Mouse (Mus musculus) hindbrain, embryonic 16.5 days (tissue): Measurements from ENCODE around the gene Abhd4. TPM values are rescaled to one million over a fixed set of nuclear protein-coding genes. Genes with fewer than 3 reads are reported as not detected.
A peak's percentile ranks its signal among the peaks of the same experiment; 100 is the strongest.

Source experiments
- ATAC-seq: fragments of 200-750 bp; cut with Nextera tagmentation; 2 replicates; pipeline ENCODE4 v1.8.0; 2017; ENCODE audit warnings: moderate TSS enrichment, moderate library complexity
- H3K27ac ChIP-seq: fragments of 300-500 bp; sonication (generic); 2 replicates; pipeline ENCODE4 v1.5.1; 2014; ENCODE audit warnings: low read depth, mild to moderate bottlenecking, control low read depth, low read length, moderate library complexity
- H3K27me3 ChIP-seq: fragments of 300-500 bp; sonication (generic); replicated peaks from 2 replicates; pipeline ENCODE4 v1.6.1; 2014; ENCODE audit warnings: low read length; ENCODE audit not compliant: control insufficient read depth, insufficient read depth
- H3K36me3 ChIP-seq: fragments of 300-500 bp; sonication (generic); 2 replicates; pipeline ENCODE4 v1.6.1; 2014; ENCODE audit warnings: mild to moderate bottlenecking, low read length, moderate library complexity, mixed read lengths; ENCODE audit not compliant: control insufficient read depth, insufficient read depth
- H3K4me1 ChIP-seq: fragments of 300-500 bp; sonication (generic); 2 replicates; pipeline ENCODE4 v1.6.1; 2014; ENCODE audit warnings: low read depth, low read length; ENCODE audit not compliant: control insufficient read depth, insufficient read depth
- H3K4me2 ChIP-seq: fragments of 300-500 bp; sonication (generic); 2 replicates; pipeline ENCODE4 v1.6.1; 2014; ENCODE audit warnings: mild to moderate bottlenecking, low read length, control low read depth, moderate library complexity
- H3K4me3 ChIP-seq: fragments of 300-500 bp; sonication (generic); 2 replicates; pipeline ENCODE4 v1.5.1; 2014; ENCODE audit warnings: mild to moderate bottlenecking, low read length, control low read depth, moderate library complexity
- H3K9ac ChIP-seq: fragments of 300-500 bp; sonication (generic); 2 replicates; pipeline ENCODE4 v1.6.1; 2014; ENCODE audit warnings: low read depth, mild to moderate bottlenecking, control low read depth, low read length, moderate library complexity
- H3K9me3 ChIP-seq: fragments of 300-500 bp; sonication (generic); 2 replicates; pipeline ENCODE4 v1.6.1; 2014; ENCODE audit warnings: mild to moderate bottlenecking, low read length, moderate library complexity; ENCODE audit not compliant: control insufficient read depth
- WGBS: fragments of 180-500 bp; shearing (Covaris S2); extraction: QIAGEN DNeasy Blood & Tissue Kit; methylation state at CpG from one replicate; pipeline ENCODE4 v1.1.7; 2014; 5-methylcytosine and 5-hydroxymethylcytosine counted together
- polyA plus RNA-seq: library from polyadenylated mRNA; unstranded; fragments of >200 nt; fragmentation: Nextera tagmentation; extraction: Ambion mirVana; gene quantifications from 2 replicates; pipeline ENCODE4 v1.2.1, GENCODE M21; 2015

The Abhd4 gene
- polyA plus RNA-seq, 1 experiment from 2014 or later: 75.2 TPM

DNA sequence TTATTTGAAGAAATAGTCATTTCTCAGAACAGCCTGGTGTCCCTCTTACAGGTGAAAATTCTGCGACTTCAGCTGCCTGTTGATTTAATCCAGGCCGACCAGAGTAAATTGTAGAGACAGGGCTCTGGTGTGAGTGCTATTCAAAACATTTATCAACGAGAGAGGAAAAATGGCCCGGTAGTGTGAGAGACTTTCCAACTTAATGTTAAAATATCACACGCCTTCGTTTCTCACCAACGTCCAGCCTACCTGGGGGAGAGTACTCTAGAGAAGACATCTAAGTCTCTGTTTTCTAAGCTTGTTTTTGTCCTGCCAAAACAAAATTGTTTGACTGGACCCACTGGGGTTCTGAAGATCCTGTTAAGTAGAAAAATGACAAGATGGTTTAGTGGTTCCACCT lies 34.1 kb upstream of the Abhd4 start:
- no peaks in the 10 kb centered on the region for H3K36me3 ChIP-seq
- no peak overlapping the region for H3K27ac ChIP-seq
- 87% methylated on average over 7 of the region's 7 CpGs for WGBS
- H3K9me3 ChIP-seq: no peaks in the 10 kb centered on the region
- H3K27me3 ChIP-seq: no peaks in the 10 kb centered on the region
- no peak overlapping the region for H3K4me2 ChIP-seq
- no peak overlapping the region for H3K9ac ChIP-seq
- H3K4me1 ChIP-seq: peaks cover 4% of the 10 kb centered on the region
- ATAC-seq: no peak
- H3K4me3 ChIP-seq: no peak overlapping the region

GRCm38 (mm10) chr14:54220726-54221494 lies 33.1 kb upstream of the Abhd4 start:
- peaks cover 8% of the 10 kb centered on the region for H3K4me1 ChIP-seq
- H3K36me3 ChIP-seq: no peaks in the 10 kb centered on the region
- H3K9ac ChIP-seq: no peak overlapping the region
- H3K9me3 ChIP-seq: no peaks in the 10 kb centered on the region
- H3K4me3 ChIP-seq: no peak overlapping the region
- 83% methylated on average over 8 of the region's 8 CpGs for WGBS
- no peaks in the 10 kb centered on the region for H3K27me3 ChIP-seq
- H3K27ac ChIP-seq: no peak overlapping the region
- no peak overlapping the region for H3K4me2 ChIP-seq
- ATAC-seq: no peak

DNA sequence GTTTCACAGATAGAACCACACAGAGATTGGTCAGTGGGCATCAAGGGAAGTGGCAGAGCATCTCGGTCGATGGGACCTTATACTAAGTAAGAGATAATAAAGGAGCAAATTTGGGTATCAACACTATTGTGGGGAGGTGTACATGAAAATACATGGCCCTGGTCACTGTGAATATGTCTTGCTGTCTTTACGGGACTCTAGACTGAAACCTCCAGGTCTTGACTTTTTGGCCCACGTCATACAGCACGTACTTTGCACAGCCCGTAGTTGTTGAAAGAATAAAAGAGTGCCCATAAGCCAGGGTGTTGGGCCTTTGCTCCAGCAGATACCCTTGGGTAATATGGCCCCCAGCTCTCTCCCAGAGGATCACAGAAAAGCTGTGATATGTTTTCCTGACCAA lies 32.3 kb upstream of the Abhd4 start:
- Histone ChIP-seq H3K4me3 (no peak overlapping the region), H3K4me2 (no peak overlapping the region), H3K9me3 (no peaks in the 10 kb centered on the region), H3K9ac (no peak overlapping the region), H3K27ac (no peak overlapping the region), H3K27me3 (no peaks in the 10 kb centered on the region), H3K36me3 (no peaks in the 10 kb centered on the region), H3K4me1 (peaks cover 8% of the 10 kb centered on the region)
- no peak for ATAC-seq
- 97% methylated on average over 6 of the region's 6 CpGs for WGBS

DNA sequence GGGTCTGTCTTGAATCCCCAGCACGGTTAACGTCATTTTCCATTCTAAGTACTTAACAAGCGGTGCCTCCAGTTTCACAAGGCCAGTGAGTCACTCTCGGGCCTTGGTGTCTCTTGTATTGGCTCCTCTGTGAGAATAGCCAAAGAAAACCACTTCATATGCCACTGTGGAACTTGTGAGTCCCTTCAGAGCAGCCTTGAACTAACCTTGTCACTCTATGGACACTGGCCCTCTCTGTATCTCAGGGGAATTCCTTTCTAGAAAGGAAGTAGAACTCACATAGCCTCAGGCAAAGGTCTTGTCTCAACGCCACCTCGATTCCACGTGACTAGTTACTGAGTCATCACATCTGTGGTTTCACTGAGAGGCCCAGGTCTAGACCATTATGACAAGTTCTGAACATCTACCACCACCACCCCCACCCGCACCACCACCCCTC lies 31.7 kb upstream of the Abhd4 start:
- H3K9ac ChIP-seq: no peak overlapping the region
- no peak overlapping the region for H3K4me3 ChIP-seq
- WGBS: 89% methylated on average over 8 of the region's 8 CpGs
- peaks cover 8% of the 10 kb centered on the region for H3K4me1 ChIP-seq
- ATAC-seq: no peak
- no peak overlapping the region for H3K4me2 ChIP-seq
- no peak overlapping the region for H3K27ac ChIP-seq
- H3K36me3 ChIP-seq: no peaks in the 10 kb centered on the region
- no peaks in the 10 kb centered on the region for H3K9me3 ChIP-seq
- H3K27me3 ChIP-seq: no peaks in the 10 kb centered on the region

- H3K9ac ChIP-seq: no peak overlapping the region
Measured at GRCm38 (mm10) chr14:54223315-54224063, 30.5 kb upstream of the Abhd4 start.

DNA sequence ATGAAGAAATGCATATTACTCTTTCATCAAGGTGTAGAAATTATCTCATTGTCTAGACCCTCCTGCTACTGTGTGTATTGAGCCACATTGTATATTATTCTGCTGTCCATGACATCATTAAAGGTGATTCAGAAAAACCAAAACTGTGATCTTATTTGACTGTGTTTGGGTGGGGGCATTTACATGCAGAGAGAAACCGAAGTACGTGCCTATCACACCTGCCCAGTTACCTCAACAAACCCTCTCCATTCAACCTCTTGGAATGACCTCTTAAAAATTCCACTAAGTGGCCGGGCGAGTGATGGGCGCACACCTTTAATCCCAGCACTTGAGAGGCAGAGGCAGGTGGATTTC lies 29.9 kb upstream of the Abhd4 start:
- no peak overlapping the region for H3K4me2 ChIP-seq
- WGBS: 92% methylated on average over 5 of the region's 5 CpGs
- H3K9me3 ChIP-seq: no peaks in the 10 kb centered on the region
- H3K27me3 ChIP-seq: no peaks in the 10 kb centered on the region
- no peaks in the 10 kb centered on the region for H3K36me3 ChIP-seq
- H3K9ac ChIP-seq: no peak overlapping the region
- peaks cover 16% of the 10 kb centered on the region for H3K4me1 ChIP-seq
- H3K4me3 ChIP-seq: no peak overlapping the region
- no peak overlapping the region for H3K27ac ChIP-seq
- ATAC-seq: no peak

More at GRCm38 (mm10) chr14:54223315-54224063, 30.5 kb upstream of the Abhd4 start:
- no peak overlapping the region for H3K27ac ChIP-seq
- H3K4me1 ChIP-seq: peaks cover 12% of the 10 kb centered on the region
- no peaks in the 10 kb centered on the region for H3K36me3 ChIP-seq
- ATAC-seq: no peak
- H3K4me2 ChIP-seq: no peak overlapping the region
- no peaks in the 10 kb centered on the region for H3K27me3 ChIP-seq
- WGBS: 55% methylated on average over 13 of the region's 13 CpGs
- no peaks in the 10 kb centered on the region for H3K9me3 ChIP-seq
- H3K4me3 ChIP-seq: no peak overlapping the region

GRCm38 (mm10) chr14:54224484-54225467 lies 29.2 kb upstream of the Abhd4 start:
- no peaks in the 10 kb centered on the region for H3K9me3 ChIP-seq
- H3K4me2 ChIP-seq: no peak overlapping the region
- H3K27ac ChIP-seq: no peak overlapping the region
- no peaks in the 10 kb centered on the region for H3K36me3 ChIP-seq
- WGBS: 42% methylated on average over 16 of the region's 16 CpGs
- H3K9ac ChIP-seq: 0 out of 2 replicates have a peak overlapping the region, but pooled peaks have one; percentile 8
- no peak for ATAC-seq
- H3K27me3 ChIP-seq: no peaks in the 10 kb centered on the region
- H3K4me1 ChIP-seq: peaks cover 19% of the 10 kb centered on the region
- no peak overlapping the region for H3K4me3 ChIP-seq

DNA sequence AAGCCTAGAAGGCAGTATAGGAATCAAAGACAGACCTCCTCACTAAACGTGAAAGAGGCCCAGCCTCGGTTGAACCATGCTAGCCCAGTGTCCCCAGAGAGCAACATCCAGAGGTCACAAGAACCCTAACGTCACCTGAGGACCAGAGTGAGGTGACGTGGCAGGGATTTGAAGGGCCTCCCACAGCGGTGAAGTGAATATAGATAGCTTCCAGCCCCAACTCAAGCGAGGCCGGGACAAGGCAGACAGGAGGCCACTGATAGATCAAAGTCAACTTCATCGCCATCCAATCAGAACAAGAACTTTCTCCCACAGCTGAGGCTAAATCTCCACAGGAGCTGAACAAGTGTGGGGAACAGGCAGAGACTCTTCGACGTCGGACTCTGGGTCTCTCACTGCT lies 28.3 kb upstream of the Abhd4 start:
- Histone ChIP-seq H3K36me3 (no peaks in the 10 kb centered on the region), H3K4me3 (no peak overlapping the region), H3K9me3 (no peaks in the 10 kb centered on the region), H3K27ac (0 out of 2 replicates have a peak overlapping the region, but pooled peaks have one; percentile 19), H3K4me2 (no peak overlapping the region), H3K4me1 (peaks cover 19% of the 10 kb centered on the region), H3K27me3 (no peaks in the 10 kb centered on the region), H3K9ac (no peak overlapping the region)
- no peak for ATAC-seq
- 79% methylated on average over 11 of the region's 11 CpGs for WGBS
